Mouse (Mus musculus) gastrocnemius, adult 2 months (tissue): ENCODE measurements around the gene Ubl7. TPM values are rescaled to one million over a fixed set of nuclear protein-coding genes. Genes with fewer than 3 reads are reported as not detected.
A peak's percentile ranks its signal among the peaks of the same experiment; 100 is the strongest.

Experiments used
- DNase-seq: peaks from one replicate; pipeline ENCODE4 v3.0.0; 2022
- H3K27ac ChIP-seq: fragments of 200-600 bp; 2 replicates; pipeline ENCODE4 v1.8.1; 2022; ENCODE audit warnings: mild to moderate bottlenecking
- H3K4me3 ChIP-seq: fragments of 200-600 bp; 2 replicates; pipeline ENCODE4 v1.8.1; 2022; ENCODE audit warnings: mild to moderate bottlenecking, moderate library complexity
- CTCF ChIP-seq: fragments of 200-600 bp; IDR thresholded peaks from 2 replicates; pipeline ENCODE4 v1.8.1; 2022; ENCODE audit warnings: antibody characterized with exemption, mild to moderate bottlenecking, moderate library complexity
- intact Hi-C: fragments of 180-260 bp; cut with DNase I; formaldehyde crosslinking; loops from one replicate; pipeline ENCODE4 v1.15.1; 2025
- total RNA-seq, 2 experiments: library from RNA; stranded (reverse); gene quantifications; 2 replicates each; pipeline ENCODE4 v1.2.3; 2021

Ubl7 gene
- total RNA-seq, 2 experiments from 2014 or later, result 81.3 to 82.1 TPM

GRCm38 (mm10) chr9:57967237-57967960 lies 56.6 kb downstream of the Ubl7 start:
- intact Hi-C loops, result no loop called here
- DNase-seq, result peak; percentile 90
- peak overlapping the region; percentile 84 for H3K27ac ChIP-seq
- no peak overlapping the region for H3K4me3 ChIP-seq
- peak; percentile 19; the same call in 1 of the 2 replicates for TF ChIP-seq CTCF

DNA sequence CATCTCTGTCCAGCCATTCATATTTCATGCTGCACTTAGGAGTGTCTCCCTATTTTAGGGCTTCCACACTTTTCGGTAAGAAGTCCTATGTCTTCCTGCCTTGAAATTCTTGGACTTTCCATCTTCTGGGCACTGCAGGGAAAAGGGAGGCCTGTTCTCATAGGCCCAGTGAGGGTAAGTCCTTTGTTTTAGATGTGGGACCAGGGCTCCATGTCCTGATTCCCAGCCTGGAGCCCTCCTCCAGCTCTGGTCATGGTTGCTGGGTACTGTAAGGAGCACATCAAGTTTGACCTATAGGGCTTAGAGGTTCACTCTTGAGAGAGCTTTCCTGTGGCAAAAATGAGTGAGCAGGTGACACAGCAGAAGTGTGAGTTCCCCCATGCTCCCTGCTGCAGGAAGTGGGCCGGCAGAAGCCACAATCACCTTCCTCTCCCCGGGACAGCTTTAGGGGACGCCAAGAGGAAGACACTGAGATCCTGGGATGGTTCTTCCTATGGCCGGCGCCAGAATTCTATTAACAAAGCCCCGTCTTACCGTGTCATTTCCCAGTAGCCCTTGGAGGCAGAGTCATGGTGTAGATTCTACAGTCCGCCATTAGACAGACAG lies 57.5 kb downstream of the Ubl7 start:
- intact Hi-C loops, result no loop called here
- DNase-seq, result no peak
- no peak for TF ChIP-seq CTCF
- H3K4me3 ChIP-seq, result no peak overlapping the region
- peak overlapping the region; percentile 84 for H3K27ac ChIP-seq

GRCm38 (mm10) chr9:57968783-57969542 lies 58.2 kb downstream of the Ubl7 start:
- intact Hi-C loops, result no loop called here
- peak overlapping the region; percentile 84 for H3K27ac ChIP-seq

GRCm38 (mm10) chr9:57969736-57970495 lies 59.1 kb downstream of the Ubl7 start:
- Histone ChIP-seq H3K27ac (peak overlapping the region; percentile 84), H3K4me3 (no peak overlapping the region)
- TF ChIP-seq CTCF, result no peak
- intact Hi-C loops, result no loop called here
- peak; percentile 48 for DNase-seq

More at GRCm38 (mm10) chr9:57968783-57969542, 58.2 kb downstream of the Ubl7 start:
- TF ChIP-seq CTCF, result no peak
- H3K4me3 ChIP-seq, result no peak overlapping the region
- DNase-seq, result no peak

DNA sequence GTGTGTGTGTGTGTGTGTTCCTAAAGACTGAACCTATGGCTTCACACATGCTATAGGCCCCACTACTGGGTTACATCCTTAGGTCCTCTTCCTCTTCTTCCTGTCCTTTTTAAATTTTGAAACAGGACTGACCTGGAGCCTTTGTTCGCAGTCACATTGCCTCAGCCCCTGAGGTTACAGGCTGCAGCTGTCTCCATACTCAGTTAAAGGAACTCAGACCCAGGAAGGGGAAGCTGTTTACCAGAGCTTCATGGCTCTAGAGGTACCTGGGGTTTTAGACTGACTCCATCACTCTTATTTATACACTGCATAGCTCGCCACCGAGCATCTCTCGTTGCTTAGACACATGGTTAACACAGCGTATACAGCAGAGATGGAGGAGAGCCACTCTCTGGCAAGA lies 60.6 kb downstream of the Ubl7 start:
- DNase-seq, result no peak
- intact Hi-C loops, result no loop called here
- no peak for TF ChIP-seq CTCF
- H3K4me3 ChIP-seq, result no peak overlapping the region
- peak overlapping the region; percentile 84 for H3K27ac ChIP-seq

GRCm38 (mm10) chr9:57972141-57972591 lies 61.4 kb downstream of the Ubl7 start:
- H3K27ac ChIP-seq, result peak overlapping the region; percentile 84
- H3K4me3 ChIP-seq, result peak overlapping the region; percentile 40
- peak; percentile 38 for DNase-seq
- TF ChIP-seq CTCF, result no peak
- intact Hi-C loops, result no loop called here

GRCm38 (mm10) chr9:57972776-57973439 lies 62.1 kb downstream of the Ubl7 start:
- DNase-seq, result no peak
- intact Hi-C loops, result no loop called here
- H3K27ac ChIP-seq, result peak overlapping the region; percentile 84
- TF ChIP-seq CTCF, result no peak
- H3K4me3 ChIP-seq, result peak overlapping the region; percentile 40

GRCm38 (mm10) chr9:57973440-57974066 lies 62.8 kb downstream of the Ubl7 start:
- DNase-seq, result no peak
- intact Hi-C loops, result no loop called here
- no peak for TF ChIP-seq CTCF
- Histone ChIP-seq H3K4me3 (no peak overlapping the region), H3K27ac (peak overlapping the region; percentile 84)

DNA sequence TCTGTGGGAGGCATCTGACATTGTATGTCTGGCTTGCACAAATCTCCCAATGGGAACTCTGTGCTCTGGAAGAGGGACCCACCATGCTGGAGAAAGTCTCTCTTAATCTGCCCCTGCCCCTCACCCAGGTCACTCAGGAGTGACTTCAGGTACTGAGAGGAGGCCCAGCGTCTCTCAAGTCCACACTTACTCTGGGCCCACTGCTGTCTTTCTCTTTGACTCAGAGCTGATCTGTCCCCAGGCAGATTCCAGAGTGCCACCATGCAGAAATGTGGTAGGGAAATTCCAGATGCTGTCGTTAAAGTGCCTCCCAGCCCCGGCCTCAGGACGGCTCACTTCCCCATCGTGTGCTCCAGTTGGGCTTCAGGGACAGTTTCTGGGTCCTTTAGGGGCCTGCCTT lies 63.4 kb downstream of the Ubl7 start:
- H3K27ac ChIP-seq, result peak overlapping the region; percentile 35
- TF ChIP-seq CTCF, result no peak
- DNase-seq, result no peak
- no peak overlapping the region for H3K4me3 ChIP-seq
- intact Hi-C loops, result no loop called here

- Histone ChIP-seq H3K27ac (no peak overlapping the region), H3K4me3 (no peak overlapping the region)
- intact Hi-C loops, result no loop called here
- no peak for TF ChIP-seq CTCF
- DNase-seq, result no peak
These were observed 64.5 kb downstream of the Ubl7 start for GRCm38 (mm10) chr9:57975200-57975821.

DNA sequence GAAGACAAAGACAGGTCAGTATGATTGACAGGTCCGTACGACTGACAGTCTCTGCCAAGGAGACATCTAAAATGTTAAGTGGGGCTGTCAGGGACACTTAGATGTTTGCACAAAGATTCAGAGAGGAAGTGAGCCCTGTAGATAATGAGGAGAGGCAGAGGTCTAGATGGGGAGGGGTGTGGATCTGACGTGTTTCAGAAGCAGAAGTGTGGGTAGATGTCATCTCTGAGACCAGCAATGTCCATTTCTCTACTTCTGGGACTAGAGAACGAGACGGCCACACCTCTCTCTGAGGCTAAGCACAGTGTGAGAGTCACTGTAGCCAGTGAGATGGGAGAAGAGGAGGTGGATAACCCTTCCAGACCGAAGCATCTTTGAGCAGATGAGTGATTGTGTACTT lies 67.2 kb downstream of the Ubl7 start:
- no peak overlapping the region for H3K27ac ChIP-seq
- no peak for TF ChIP-seq CTCF
- no peak for DNase-seq
- no peak overlapping the region for H3K4me3 ChIP-seq
- intact Hi-C loops, result no loop called here
